Mouse (Mus musculus): ENCODE measurements around the gene Mfap5.
A peak's percentile ranks its signal among the peaks of the same experiment; 100 is the strongest.
"Not testable (repeated sequence)": the region's sequence is repeated elsewhere in the genome, so short reads cannot be mapped to it uniquely, and the experiment has no call there.

Mfap5 gene

GRCm38 (mm10) chr6:122560427-122560826, 54.8 kb downstream of the Mfap5 start:
- DNase-seq (ENCODE audit: low spot score), result peak; percentile 69

- DNase-seq (ENCODE audit: low spot score), result peak; percentile 7
Measured at GRCm38 (mm10) chr6:122561005-122561404, 55.4 kb downstream of the Mfap5 start.

- DNase-seq (ENCODE audit: low spot score), result peak; percentile 67
Measured at GRCm38 (mm10) chr6:122562463-122562862, 56.8 kb downstream of the Mfap5 start.

- no peak for DNase-seq (ENCODE audit: low spot score)
Measured at GRCm38 (mm10) chr6:122565070-122565784, 59.6 kb downstream of the Mfap5 start.

- DNase-seq (ENCODE audit: low spot score), result no peak
Measured at GRCm38 (mm10) chr6:122569113-122569512, 63.5 kb downstream of the Mfap5 start.

- DNase-seq (ENCODE audit: low spot score), result no peak
Measured at GRCm38 (mm10) chr6:122569762-122570161, 64.1 kb downstream of the Mfap5 start.

GRCm38 (mm10) chr6:122570695-122571616, 65.3 kb downstream of the Mfap5 start:
- DNase-seq (ENCODE audit: low spot score), result no peak

GRCm38 (mm10) chr6:122571617-122571959, 65.9 kb downstream of the Mfap5 start:
- no peak for DNase-seq (ENCODE audit: low spot score)

- not testable (repeated sequence) for DNase-seq (ENCODE audit: low spot score)
Measured at GRCm38 (mm10) chr6:122575037-122575436, 69.4 kb downstream of the Mfap5 start.

- no peak for DNase-seq (ENCODE audit: low spot score)
Measured at GRCm38 (mm10) chr6:122577030-122577429, 71.4 kb downstream of the Mfap5 start.

All from layer of hippocampus, adult 11-12 months (tissue).